Mouse (Mus musculus) forebrain, postnatal 0 days (tissue): ENCODE results near the gene Dirc2. TPM values are rescaled to one million over a fixed set of nuclear protein-coding genes. Genes with fewer than 3 reads are reported as not detected.

Source experiments
- ATAC-seq: fragments of 200-750 bp; cut with Nextera tagmentation; 2 replicates; pipeline ENCODE4 v1.8.0; 2017; ENCODE audit warnings: mild to moderate bottlenecking, moderate library complexity
- DNase-seq: peaks from one replicate; pipeline ENCODE4 v3.0.0-alpha.2; 2015
- H3K27ac ChIP-seq: fragments of 300-500 bp; sonication (generic); 2 replicates; pipeline ENCODE4 v1.5.1; 2014; ENCODE audit warnings: low read depth, mild to moderate bottlenecking, antibody characterized with exemption, low read length, moderate library complexity, mixed read lengths
- H3K27me3 ChIP-seq: fragments of 300-500 bp; sonication (generic); 2 replicates; pipeline ENCODE4 v1.6.1; 2014; ENCODE audit warnings: mild to moderate bottlenecking, low read length, mixed read lengths; ENCODE audit not compliant: insufficient read depth
- H3K36me3 ChIP-seq: fragments of 300-500 bp; sonication (generic); 2 replicates; pipeline ENCODE4 v1.6.1; 2014; ENCODE audit warnings: mild to moderate bottlenecking, moderate library complexity; ENCODE audit not compliant: insufficient read depth
- H3K4me1 ChIP-seq: fragments of 300-500 bp; sonication (generic); 2 replicates; pipeline ENCODE4 v1.6.1; 2014; ENCODE audit warnings: antibody characterized with exemption; ENCODE audit not compliant: insufficient read depth
- H3K4me2 ChIP-seq: fragments of 300-500 bp; sonication (generic); 2 replicates; pipeline ENCODE4 v1.6.1; 2014; ENCODE audit warnings: low read depth, mild to moderate bottlenecking, moderate library complexity
- H3K4me3 ChIP-seq: fragments of 300-500 bp; sonication (generic); 2 replicates; pipeline ENCODE4 v1.5.1; 2014; ENCODE audit warnings: low read depth, low read length, mixed read lengths
- H3K9ac ChIP-seq: fragments of 300-500 bp; sonication (generic); 2 replicates; pipeline ENCODE4 v1.6.1; 2014; ENCODE audit warnings: mild to moderate bottlenecking
- H3K9me3 ChIP-seq: fragments of 300-500 bp; sonication (generic); 2 replicates; pipeline ENCODE4 v1.6.1; 2016; ENCODE audit warnings: low read length
- CTCF ChIP-seq: sonication (generic); IDR thresholded peaks from 2 replicates; pipeline ENCODE4 v1.5.1; 2016; ENCODE audit warnings: antibody characterized with exemption, control low read depth, low read depth
- WGBS: fragments of 180-500 bp; shearing (Covaris S2); extraction: QIAGEN DNeasy Blood & Tissue Kit; methylation state at CpG from one replicate; pipeline ENCODE4 v1.1.7; 2014; 5-methylcytosine and 5-hydroxymethylcytosine counted together
- polyA plus RNA-seq: library from polyadenylated mRNA; unstranded; fragments of >200 nt; fragmentation: Nextera tagmentation; extraction: Ambion mirVana; gene quantifications from 2 replicates; pipeline ENCODE4 v1.2.1, GENCODE M21; 2015
- total RNA-seq: library from RNA; depleted of rRNA; stranded (reverse); fragments of >200 nt; gene quantifications from 2 replicates; pipeline ENCODE4 v1.2.3, GENCODE M21; 2014

Dirc2 gene
- total and polyA plus RNA-seq, 2 experiments from 2014 or later: 50.1 to 80.9 TPM

DNA sequence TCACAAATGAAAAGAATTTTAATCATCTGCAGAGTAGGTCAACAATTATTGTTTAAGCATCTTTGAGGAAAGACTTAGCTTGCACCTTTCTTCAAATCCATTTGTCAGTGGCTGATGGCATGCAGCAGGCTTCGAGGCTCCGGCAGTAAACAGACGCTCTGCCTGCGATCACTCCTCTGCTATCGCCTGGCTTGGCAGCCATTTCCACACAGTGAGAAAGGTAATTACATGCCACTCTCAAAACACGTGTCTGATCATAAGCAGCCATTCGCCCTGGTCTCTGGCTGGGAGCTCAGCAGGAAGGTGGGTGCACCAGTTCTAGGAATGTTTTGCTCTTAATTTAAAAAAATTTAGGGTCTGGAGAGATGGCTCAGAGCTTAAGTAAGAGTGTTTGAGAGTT lies 58.2 kb downstream of the Dirc2 start:
- Histone ChIP-seq H3K4me3 (no peak overlapping the region), H3K4me1 (no peaks in the 10 kb centered on the region), H3K36me3 (0 out of 2 replicates have a peak, but pooled peaks cover 3% of the 10 kb centered on the region), H3K4me2 (no peak overlapping the region), H3K27ac (no peak overlapping the region), H3K9me3 (no peaks in the 10 kb centered on the region), H3K9ac (no peak overlapping the region), H3K27me3 (no peaks in the 10 kb centered on the region)
- TF ChIP-seq CTCF: no peak
- peak; percentile 32 for DNase-seq
- 0 out of 2 replicates have a peak, but pooled peaks have one; percentile 42 for ATAC-seq
- 31% methylated on average over 7 of the region's 7 CpGs for WGBS

DNA sequence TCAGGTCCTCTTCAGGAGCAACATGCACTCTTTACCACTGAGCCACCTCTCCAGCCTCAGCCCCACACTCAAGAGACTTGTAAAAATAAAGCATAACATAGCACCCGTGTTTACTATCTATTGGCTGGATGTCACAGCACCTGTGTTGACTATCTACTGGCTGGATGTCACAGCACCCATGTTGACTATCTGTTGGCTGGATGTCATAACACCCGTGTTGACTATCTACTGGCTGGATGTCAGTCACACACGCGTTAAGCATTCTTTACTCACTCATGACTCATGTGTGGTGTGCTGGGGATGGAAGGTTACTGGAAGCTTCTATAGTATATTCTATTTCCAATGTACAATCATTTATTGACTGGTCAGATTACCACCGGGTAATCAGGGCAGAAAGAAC lies 62.2 kb downstream of the Dirc2 start:
- Histone ChIP-seq H3K9ac (no peak overlapping the region), H3K9me3 (no peaks in the 10 kb centered on the region), H3K36me3 (peaks cover 12% of the 10 kb centered on the region), H3K4me1 (no peaks in the 10 kb centered on the region), H3K27ac (no peak overlapping the region), H3K4me2 (no peak overlapping the region), H3K4me3 (no peak overlapping the region), H3K27me3 (no peaks in the 10 kb centered on the region)
- WGBS: 92% methylated on average over 5 of the region's 5 CpGs
- ATAC-seq (no peak), DNase-seq (no peak)
- TF ChIP-seq CTCF: no peak

DNA sequence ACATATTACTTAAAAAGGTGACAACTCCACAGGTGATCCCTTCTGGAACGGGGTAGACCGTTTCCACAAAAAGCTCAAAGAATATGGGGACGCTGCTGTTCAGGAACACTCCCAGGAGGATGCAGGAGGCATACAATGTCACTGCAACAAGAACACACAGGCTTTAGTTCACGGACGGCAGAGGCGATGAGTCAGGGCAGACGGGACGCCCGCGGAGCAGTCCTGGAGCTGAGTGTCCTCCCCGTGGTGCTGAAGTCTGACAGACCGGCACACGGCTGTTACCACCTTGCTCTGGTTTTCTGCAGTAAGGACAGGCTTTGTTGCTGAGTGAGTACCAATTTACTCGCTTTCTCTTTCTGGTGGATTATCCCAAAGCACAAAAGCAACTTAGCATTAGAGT lies 64.4 kb downstream of the Dirc2 start:
- Histone ChIP-seq H3K4me2 (no peak overlapping the region), H3K36me3 (peaks cover 12% of the 10 kb centered on the region), H3K9ac (no peak overlapping the region), H3K4me1 (no peaks in the 10 kb centered on the region), H3K27ac (no peak overlapping the region), H3K9me3 (no peaks in the 10 kb centered on the region), H3K27me3 (no peaks in the 10 kb centered on the region), H3K4me3 (no peak overlapping the region)
- no peak for ATAC-seq
- no peak for DNase-seq
- 69% methylated on average over 14 of the region's 14 CpGs for WGBS
- no peak for TF ChIP-seq CTCF

DNA sequence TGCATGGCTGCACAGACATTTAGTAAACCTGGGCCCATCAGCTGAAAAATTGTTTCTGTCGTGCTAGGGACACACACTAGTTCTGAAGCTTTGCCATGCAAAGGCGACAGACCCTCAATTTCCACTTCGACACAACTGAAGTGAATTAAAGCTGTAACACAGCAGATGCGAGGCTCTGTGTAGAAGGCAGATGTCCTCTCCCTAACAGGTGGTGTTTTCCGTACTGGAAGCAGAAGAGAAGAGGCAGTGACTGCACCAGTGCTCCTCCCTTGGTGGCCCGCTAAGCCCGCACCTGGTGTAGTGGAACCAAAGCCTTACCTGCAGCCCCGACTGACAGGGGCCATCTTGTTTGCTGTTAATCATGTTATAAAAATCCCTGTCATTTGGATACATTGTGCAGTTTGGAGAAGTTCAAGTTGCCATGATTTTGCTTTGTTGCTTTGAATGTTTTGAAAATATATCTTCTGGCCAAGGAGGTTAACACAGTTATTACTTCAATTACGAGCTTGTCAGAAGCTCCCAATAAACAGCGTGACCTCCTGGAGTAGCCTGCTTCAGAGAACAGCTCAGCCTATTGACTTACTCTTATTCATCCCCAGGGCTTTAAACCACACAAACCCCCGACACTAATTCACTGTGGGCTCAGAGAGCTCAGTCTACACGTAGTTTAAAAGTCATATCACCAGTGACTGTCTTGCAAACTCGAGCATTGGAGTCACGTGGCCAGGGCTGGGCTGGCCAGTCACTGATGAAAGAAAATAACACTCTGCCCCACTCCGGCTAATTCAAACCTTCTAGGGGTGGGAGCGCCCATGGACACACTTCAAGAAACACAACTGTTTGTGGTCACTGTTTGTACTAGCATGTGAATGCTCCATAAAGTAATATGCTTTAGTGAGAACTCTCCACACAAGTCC lies 65.1 kb downstream of the Dirc2 start:
- peaks cover 12% of the 10 kb centered on the region for H3K36me3 ChIP-seq
- H3K27ac ChIP-seq: no peak overlapping the region
- no peaks in the 10 kb centered on the region for H3K27me3 ChIP-seq
- ATAC-seq (no peak), DNase-seq (peak; percentile 22)
- WGBS: 67% methylated on average over 16 of the region's 16 CpGs
- no peak overlapping the region for H3K4me3 ChIP-seq
- TF ChIP-seq CTCF: no peak
- no peak overlapping the region for H3K4me2 ChIP-seq
- no peaks in the 10 kb centered on the region for H3K4me1 ChIP-seq
- H3K9me3 ChIP-seq: no peaks in the 10 kb centered on the region
- H3K9ac ChIP-seq: no peak overlapping the region

DNA sequence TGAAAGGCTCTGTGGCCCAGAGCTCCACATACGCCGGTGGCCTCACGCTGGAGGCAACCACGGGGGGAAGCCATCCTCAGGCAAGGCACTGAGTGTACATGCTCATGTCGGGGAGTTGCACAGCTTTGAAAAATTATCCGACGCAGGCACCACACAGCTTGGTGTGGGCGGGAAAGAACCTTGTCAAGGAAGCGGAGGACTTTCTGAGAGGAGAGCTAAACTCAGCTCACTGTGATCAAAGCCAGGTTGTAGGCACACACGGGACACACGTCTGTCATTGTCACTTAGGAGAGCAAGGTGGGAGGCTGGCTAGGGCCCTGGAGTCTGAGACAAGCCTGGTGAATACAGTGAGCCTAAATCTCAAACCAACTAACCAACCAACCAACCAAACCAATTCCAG lies 67.3 kb downstream of the Dirc2 start:
- Histone ChIP-seq H3K4me1 (no peaks in the 10 kb centered on the region), H3K9ac (no peak overlapping the region), H3K4me3 (no peak overlapping the region), H3K36me3 (peaks cover 23% of the 10 kb centered on the region), H3K27me3 (no peaks in the 10 kb centered on the region), H3K27ac (no peak overlapping the region), H3K4me2 (no peak overlapping the region), H3K9me3 (no peaks in the 10 kb centered on the region)
- no peak for DNase-seq
- TF ChIP-seq CTCF: no peak
- 78% methylated on average over 11 of the region's 11 CpGs for WGBS
- no peak for ATAC-seq

DNA sequence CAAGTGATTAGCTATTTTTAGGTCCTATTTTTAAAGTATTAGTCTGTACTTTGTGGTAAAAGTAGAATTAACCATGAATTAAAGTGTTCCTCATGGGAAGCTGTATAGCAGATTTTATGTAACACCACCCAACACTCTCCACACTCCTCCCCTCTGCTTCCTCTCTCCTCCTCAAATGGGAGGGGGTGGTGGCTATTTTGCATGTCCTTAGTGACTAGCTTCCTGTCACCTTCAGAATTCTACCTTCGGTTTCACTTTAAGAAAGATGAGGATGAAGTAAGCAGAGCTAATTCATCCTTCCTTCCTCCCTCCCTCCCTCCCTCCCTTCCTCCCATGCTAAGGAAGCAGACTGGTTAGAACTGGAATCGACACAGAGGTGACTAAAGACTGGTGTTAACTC lies 73.1 kb downstream of the Dirc2 start:
- no peak for TF ChIP-seq CTCF
- no peak overlapping the region for H3K9ac ChIP-seq
- no peak for DNase-seq
- ATAC-seq: no peak
- no peaks in the 10 kb centered on the region for H3K27me3 ChIP-seq
- 91% methylated on average over 2 of the region's 2 CpGs for WGBS
- H3K9me3 ChIP-seq: no peaks in the 10 kb centered on the region
- no peak overlapping the region for H3K27ac ChIP-seq
- no peaks in the 10 kb centered on the region for H3K4me1 ChIP-seq
- no peak overlapping the region for H3K4me3 ChIP-seq
- H3K36me3 ChIP-seq: peaks cover 18% of the 10 kb centered on the region
- no peak overlapping the region for H3K4me2 ChIP-seq

DNA sequence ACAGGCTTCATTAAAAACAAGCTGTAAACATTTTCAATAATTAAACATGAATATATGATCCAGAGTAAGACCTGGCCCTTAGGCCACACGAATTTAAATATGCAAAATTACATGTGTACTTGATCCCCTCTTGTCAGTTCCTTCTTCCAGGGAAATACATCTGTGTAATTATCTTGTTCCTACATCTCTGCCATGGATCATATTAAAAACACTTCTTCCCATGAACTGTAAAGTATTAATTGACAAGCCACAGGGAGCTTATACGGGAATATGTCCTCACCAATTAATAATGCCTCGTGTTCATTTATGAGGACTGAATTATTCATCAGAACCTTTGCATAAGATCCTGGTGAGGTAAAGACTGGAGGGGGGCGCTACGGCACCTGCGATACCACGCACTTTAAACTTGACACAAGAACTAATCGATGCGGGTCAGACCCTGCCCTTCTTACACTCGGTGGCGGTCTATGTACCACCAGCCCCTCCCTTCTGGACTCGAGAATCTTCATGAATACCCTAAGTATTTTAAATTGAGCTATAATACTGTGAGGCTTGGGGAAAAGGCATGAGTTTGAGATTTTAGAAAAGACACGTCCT lies 74.8 kb downstream of the Dirc2 start:
- H3K36me3 ChIP-seq: peaks cover 18% of the 10 kb centered on the region
- ATAC-seq: no peak

More for the DNA sequence above, 74.8 kb downstream of the Dirc2 start:
- no peak for TF ChIP-seq CTCF
- Histone ChIP-seq H3K27me3 (no peaks in the 10 kb centered on the region), H3K27ac (no peak overlapping the region), H3K4me2 (no peak overlapping the region), H3K4me1 (no peaks in the 10 kb centered on the region), H3K4me3 (no peak overlapping the region), H3K9ac (no peak overlapping the region), H3K9me3 (no peaks in the 10 kb centered on the region)
- WGBS: 76% methylated on average over 13 of the region's 13 CpGs
- no peak for DNase-seq
